Mouse (Mus musculus) gastrocnemius, adult 2 months (tissue): Measurements from ENCODE around the gene Mta3. TPM values are rescaled to one million over a fixed set of nuclear protein-coding genes. Genes with fewer than 3 reads are reported as not detected.

Experiments used
- DNase-seq: peaks from one replicate; pipeline ENCODE4 v3.0.0; 2022
- H3K27ac ChIP-seq: fragments of 200-600 bp; 2 replicates; pipeline ENCODE4 v1.8.1; 2022; ENCODE audit warnings: mild to moderate bottlenecking
- H3K4me3 ChIP-seq: fragments of 200-600 bp; 2 replicates; pipeline ENCODE4 v1.8.1; 2022; ENCODE audit warnings: mild to moderate bottlenecking, moderate library complexity
- CTCF ChIP-seq: fragments of 200-600 bp; IDR thresholded peaks from 2 replicates; pipeline ENCODE4 v1.8.1; 2022; ENCODE audit warnings: antibody characterized with exemption, mild to moderate bottlenecking, moderate library complexity
- intact Hi-C: fragments of 180-260 bp; cut with DNase I; formaldehyde crosslinking; loops from one replicate; pipeline ENCODE4 v1.15.1; 2025
- total RNA-seq, 2 experiments: library from RNA; stranded (reverse); gene quantifications; 2 replicates each; pipeline ENCODE4 v1.2.3; 2021

The Mta3 gene
- total RNA-seq, 2 experiments from 2014 or later: 7.7 to 10.2 TPM

GRCm38 (mm10) chr17:83750216-83750950 is 44.4 kb downstream of the Mta3 start:
- H3K4me3 ChIP-seq: no peak overlapping the region
- no peak overlapping the region for H3K27ac ChIP-seq
- no peak for TF ChIP-seq CTCF
- DNase-seq: no peak
- intact Hi-C loops: loop anchor here (5.0 kb wide), 1 partner anchor 43 kb away; the partner anchor contains the start of gene Mta3

- intact Hi-C loops: loop anchor here (5.0 kb wide), 1 partner anchor 46 kb away; the partner anchor contains the start of gene Mta3
- H3K4me3 ChIP-seq: no peak overlapping the region
- no peak overlapping the region for H3K27ac ChIP-seq
- DNase-seq: no peak
- TF ChIP-seq CTCF: no peak
These were observed 47.3 kb downstream of the Mta3 start for GRCm38 (mm10) chr17:83753112-83753899.

DNA sequence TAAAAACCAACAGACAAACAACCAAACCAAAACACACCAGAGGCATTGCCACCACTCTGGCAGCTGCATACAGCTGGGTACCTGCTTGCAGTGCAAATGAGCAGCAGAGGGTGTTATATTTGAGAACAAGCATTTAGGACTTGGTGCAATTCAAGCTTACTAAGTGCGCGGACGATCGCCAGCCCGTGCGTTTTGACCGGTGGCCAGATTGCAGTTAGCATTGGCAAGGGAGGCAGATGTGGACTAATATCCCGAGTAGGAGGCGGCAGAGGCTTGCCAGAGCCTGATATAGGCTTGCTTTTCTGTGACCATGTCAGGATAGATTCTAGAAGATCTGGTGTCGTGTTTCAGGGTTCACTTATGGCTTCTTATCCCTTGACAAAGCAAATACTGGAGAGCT is 52.1 kb downstream of the Mta3 start:
- peak; percentile 78 for DNase-seq

DNA sequence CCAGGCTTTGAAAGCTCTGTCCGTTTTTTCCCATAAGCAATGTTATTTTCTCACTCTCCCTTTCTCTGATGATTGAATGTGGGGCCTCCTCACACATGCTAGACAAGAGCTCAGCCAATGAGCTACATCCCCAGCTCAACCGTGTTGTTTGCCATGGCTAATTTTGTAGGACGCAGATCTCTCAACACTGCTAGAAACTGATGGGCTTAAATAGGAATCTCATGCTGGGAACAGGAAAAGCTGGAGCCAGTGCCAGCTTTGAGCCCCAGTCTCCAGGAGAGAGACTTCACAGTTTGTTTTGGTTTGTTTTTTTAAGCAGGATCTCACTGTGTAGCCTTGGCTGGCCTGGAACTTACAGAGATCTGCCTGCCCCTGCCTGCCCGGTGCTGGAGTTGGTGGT is 53.6 kb downstream of the Mta3 start:
- no peak for DNase-seq
- H3K27ac ChIP-seq: no peak overlapping the region
- intact Hi-C loops: no loop called here
- H3K4me3 ChIP-seq: no peak overlapping the region
- no peak for TF ChIP-seq CTCF

More for the DNA sequence above, 52.1 kb downstream of the Mta3 start:
- H3K4me3 ChIP-seq: no peak overlapping the region
- no peak overlapping the region for H3K27ac ChIP-seq
- intact Hi-C loops: no loop called here
- no peak for TF ChIP-seq CTCF

DNA sequence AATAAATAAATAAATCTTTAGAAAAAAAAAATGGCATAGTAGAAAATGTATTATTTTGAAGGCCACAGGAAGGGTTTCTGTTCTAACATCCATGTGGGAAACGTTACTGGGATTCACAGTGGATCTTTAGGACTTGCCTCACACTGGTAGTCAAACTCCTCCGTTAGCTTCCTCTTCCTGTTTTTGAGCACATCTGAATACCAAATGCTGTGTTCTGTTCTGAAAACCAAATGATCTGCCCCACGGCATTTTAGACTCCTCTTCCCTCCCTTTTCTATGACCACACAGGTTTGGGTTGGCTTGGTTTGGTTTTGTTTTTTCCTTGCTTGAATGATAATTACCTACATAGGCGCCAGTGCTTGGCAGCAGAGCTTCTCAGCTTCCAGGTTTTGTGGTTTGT is 58.6 kb downstream of the Mta3 start:
- H3K27ac ChIP-seq: no peak overlapping the region
- intact Hi-C loops: no loop called here
- no peak for DNase-seq
- no peak overlapping the region for H3K4me3 ChIP-seq
- no peak for TF ChIP-seq CTCF

- intact Hi-C loops: no loop called here
- DNase-seq: no peak
- Histone ChIP-seq H3K27ac (no peak overlapping the region), H3K4me3 (no peak overlapping the region)
- no peak for TF ChIP-seq CTCF
These were observed 61.1 kb downstream of the Mta3 start for GRCm38 (mm10) chr17:83767064-83767463.

GRCm38 (mm10) chr17:83768309-83768708 is 62.3 kb downstream of the Mta3 start:
- no peak for TF ChIP-seq CTCF

DNA sequence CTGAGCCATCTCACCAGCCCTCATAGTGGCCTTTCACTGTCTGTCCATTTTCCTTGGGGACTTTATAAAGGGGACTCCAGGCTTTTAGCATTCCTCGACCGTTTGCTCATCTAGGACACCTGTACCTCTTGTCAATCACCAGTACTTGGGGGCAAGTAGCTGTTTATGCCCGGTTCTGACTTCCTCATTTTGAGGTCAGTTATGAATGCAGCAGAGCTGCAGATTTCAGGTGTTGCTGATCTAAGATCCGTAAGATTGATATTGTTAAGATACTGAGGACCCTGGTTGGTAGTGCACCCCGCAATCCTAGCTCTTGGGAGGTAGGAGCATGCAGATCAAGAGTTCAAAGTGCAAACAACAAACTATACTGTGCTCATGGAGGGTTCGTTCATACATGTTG is 64.4 kb downstream of the Mta3 start:
- Histone ChIP-seq H3K4me3 (no peak overlapping the region), H3K27ac (no peak overlapping the region)
- no peak for DNase-seq
- TF ChIP-seq CTCF: no peak
- intact Hi-C loops: no loop called here

More at GRCm38 (mm10) chr17:83768309-83768708, 62.3 kb downstream of the Mta3 start:
- no peak for DNase-seq
- no peak overlapping the region for H3K4me3 ChIP-seq
- no peak overlapping the region for H3K27ac ChIP-seq
- intact Hi-C loops: no loop called here

GRCm38 (mm10) chr17:83770931-83771330 is 65.0 kb downstream of the Mta3 start:
- DNase-seq: no peak
- H3K27ac ChIP-seq: no peak overlapping the region
- intact Hi-C loops: no loop called here
- H3K4me3 ChIP-seq: no peak overlapping the region
- TF ChIP-seq CTCF: no peak

DNA sequence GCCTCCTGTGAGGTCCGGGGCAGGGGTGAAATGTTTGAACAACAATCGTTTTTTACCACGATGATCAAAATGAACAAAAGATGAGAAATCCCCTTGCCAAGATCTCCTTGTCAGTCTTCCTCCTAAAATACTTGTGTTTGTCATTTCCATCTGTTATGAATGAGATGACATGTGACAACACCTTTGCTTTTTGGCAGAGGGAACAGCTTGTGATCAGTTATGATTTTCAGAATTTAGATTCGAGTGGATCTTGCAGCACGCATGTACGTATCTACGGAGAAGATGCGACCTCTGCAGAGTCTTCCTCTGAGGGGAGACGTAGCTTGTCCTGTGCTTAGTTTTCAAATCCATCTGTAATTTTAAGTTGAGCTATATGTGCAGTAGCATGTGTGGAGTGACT is 66.1 kb downstream of the Mta3 start:
- intact Hi-C loops: no loop called here
- no peak for TF ChIP-seq CTCF
- Histone ChIP-seq H3K27ac (no peak overlapping the region), H3K4me3 (no peak overlapping the region)
- no peak for DNase-seq

GRCm38 (mm10) chr17:83772711-83773110 is 66.7 kb downstream of the Mta3 start:
- DNase-seq: no peak
- no peak for TF ChIP-seq CTCF
- intact Hi-C loops: no loop called here
- Histone ChIP-seq H3K27ac (no peak overlapping the region), H3K4me3 (no peak overlapping the region)

DNA sequence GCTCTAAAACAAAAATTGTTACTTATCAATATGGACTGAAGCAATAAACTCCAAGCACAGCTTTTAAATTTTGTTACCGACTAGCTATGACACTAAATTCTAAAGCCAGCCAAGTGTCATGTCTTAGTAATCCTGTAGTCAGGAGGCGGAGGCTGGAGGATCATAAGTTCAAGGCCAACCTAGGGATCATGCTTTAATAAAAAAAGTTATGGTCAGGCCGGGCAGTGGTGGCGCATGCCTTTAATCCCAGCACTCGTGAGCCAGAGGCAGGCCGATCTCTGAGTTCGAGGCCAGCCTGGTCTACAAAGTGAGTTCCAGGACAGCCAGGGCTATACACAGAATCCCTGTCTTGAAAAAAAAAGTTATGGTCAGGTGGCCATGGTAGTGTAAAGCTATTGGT is 71.0 kb downstream of the Mta3 start:
- intact Hi-C loops: no loop called here
- Histone ChIP-seq H3K27ac (no peak overlapping the region), H3K4me3 (no peak overlapping the region)
- TF ChIP-seq CTCF: no peak
- DNase-seq: no peak

DNA sequence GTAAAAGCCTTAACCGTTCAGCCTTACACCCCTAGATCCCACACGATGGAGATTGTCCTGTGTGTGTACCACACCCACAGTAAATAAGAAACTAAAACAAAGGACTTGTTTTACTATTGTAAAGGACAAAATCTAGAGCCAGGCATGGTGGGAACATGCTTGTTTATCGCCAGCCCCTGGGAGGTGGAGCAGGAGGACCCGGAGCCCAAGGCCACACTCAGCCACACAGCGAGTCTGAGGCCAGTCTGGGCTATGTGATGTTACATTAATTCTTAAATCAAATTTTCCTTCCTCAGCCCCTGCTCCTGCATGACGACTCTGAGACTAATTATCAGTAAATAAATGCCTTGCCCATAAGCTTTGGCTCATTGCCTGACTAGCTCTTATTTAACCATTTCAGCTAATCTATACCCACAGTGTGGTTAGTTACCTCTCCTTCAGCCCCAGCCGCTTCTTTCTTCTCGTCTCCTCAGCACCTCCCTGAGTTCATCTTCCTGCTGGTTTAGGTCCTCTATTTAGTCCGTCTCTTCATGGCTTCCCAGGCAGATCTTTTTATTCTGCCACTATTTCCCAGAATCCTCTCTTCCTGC is 71.6 kb downstream of the Mta3 start:
- no peak overlapping the region for H3K27ac ChIP-seq
- H3K4me3 ChIP-seq: no peak overlapping the region
- intact Hi-C loops: no loop called here
- TF ChIP-seq CTCF: no peak
- no peak for DNase-seq
